ENCODE assay signal across 8 mouse cellular contexts in genomic region chr3:67373872-67374271, GRCm38 (mm10). TPM values are rescaled to one million over a fixed set of nuclear protein-coding genes. Genes with fewer than 3 reads are reported as not detected.
DNase-seq lines count a peak whose midpoint lies in the region; ATAC-seq lines count a peak whose summit lies in the region.

Gene Mlf1 (plus strand): TSS chr3:67374097.

- H3K4me1 ChIP-seq in embryonic facial prominence, embryonic 10.5 days, result peaks cover 4% of the 10 kb centered on the region
- no peaks in the 10 kb centered on the region for H3K4me1 ChIP-seq in intestine, embryonic 16.5 days (ENCODE audit: control insufficient read depth, insufficient read depth, low read length)
- H3K4me1 ChIP-seq in midbrain, embryonic 10.5 days, result peaks cover 10% of the 10 kb centered on the region

- H3K9me3 ChIP-seq in embryonic facial prominence, embryonic 10.5 days, result no peaks in the 10 kb centered on the region
- H3K9me3 ChIP-seq in intestine, embryonic 16.5 days (ENCODE audit: control insufficient read depth, low read length), result no peaks in the 10 kb centered on the region
- no peaks in the 10 kb centered on the region for H3K9me3 ChIP-seq in midbrain, embryonic 10.5 days (replicated peaks)

- peak; percentile 100 for ATAC-seq in intestine, embryonic 16.5 days

- peak; percentile 95 for DNase-seq in adrenal gland, postnatal 10 days
- DNase-seq in embryonic facial prominence, embryonic 10.5 days (ENCODE audit: low spot score), result peak; percentile 94
- peak; percentile 4 for DNase-seq in gonadal fat pad, adult 2 months (ENCODE audit: low read depth)
- DNase-seq in left cerebral cortex, postnatal 25 days (ENCODE audit: low spot score in 2 of 2), result peak; percentile 86 to 96
- peak; percentile 92 for DNase-seq in midbrain, embryonic 10.5 days (ENCODE audit: low spot score)
- DNase-seq in right cerebral cortex, postnatal 36 days (ENCODE audit: low spot score in 2 of 2), result peak; percentile 81 to 88
- peak; percentile 80 to 87 for DNase-seq in urinary bladder, postnatal 4 days (ENCODE audit: low spot score in 2 of 2)

- intact Hi-C loops in left cerebral cortex, postnatal 25 days (cut with DNase I), result no loop called here

- H3K27ac ChIP-seq in embryonic facial prominence, embryonic 10.5 days (replicated peaks), result peak within 1 kb of the TSS; percentile 77
- H3K27ac ChIP-seq in intestine, embryonic 16.5 days (ENCODE audit: low read length), result no peak within 1 kb of the TSS
- peak within 1 kb of the TSS; percentile 84 for H3K27ac ChIP-seq in midbrain, embryonic 10.5 days (replicated peaks)

- H3K4me2 ChIP-seq in intestine, embryonic 16.5 days (ENCODE audit: low read depth, low read length), result peak within 1 kb of the TSS; percentile 91

- peaks cover 29% of the 10 kb centered on the region for H3K27me3 ChIP-seq in embryonic facial prominence, embryonic 10.5 days (replicated peaks; ENCODE audit: low read depth, poor library complexity, severe bottlenecking)
- 0 out of 2 replicates have a peak, but pooled peaks cover 3% of the 10 kb centered on the region for H3K27me3 ChIP-seq in intestine, embryonic 16.5 days (replicated peaks; ENCODE audit: control insufficient read depth, insufficient read depth, low read length)
- H3K27me3 ChIP-seq in midbrain, embryonic 10.5 days (ENCODE audit: low read depth, poor library complexity, severe bottlenecking), result peaks cover 30% of the 10 kb centered on the region

- under 1% methylated on average over 35 of the region's 35 CpGs for WGBS in embryonic facial prominence, embryonic 10.5 days
- WGBS in intestine, embryonic 16.5 days, result under 1% methylated on average over 35 of the region's 35 CpGs
- 0% methylated on average over 35 of the region's 35 CpGs for WGBS in midbrain, embryonic 10.5 days

- no peaks in the 10 kb centered on the region for H3K36me3 ChIP-seq in embryonic facial prominence, embryonic 10.5 days (replicated peaks)
- no peaks in the 10 kb centered on the region for H3K36me3 ChIP-seq in intestine, embryonic 16.5 days (ENCODE audit: control insufficient read depth, insufficient read depth, low read length)
- H3K36me3 ChIP-seq in midbrain, embryonic 10.5 days, result no peaks in the 10 kb centered on the region

- peak within 1 kb of the TSS; percentile 61 for H3K9ac ChIP-seq in intestine, embryonic 16.5 days (ENCODE audit: low read depth, low read length)

- H3K4me3 ChIP-seq in embryonic facial prominence, embryonic 10.5 days, result peak within 1 kb of the TSS; percentile 68
- peak within 1 kb of the TSS; percentile 53 for H3K4me3 ChIP-seq in intestine, embryonic 16.5 days (ENCODE audit: low read length)
- peak within 1 kb of the TSS; percentile 67 for H3K4me3 ChIP-seq in midbrain, embryonic 10.5 days

RNA-seq across cellular contexts. Expression of gene Mlf1, which starts in this region (rescaled TPM):
- 10 to 100 TPM; 13.6 to 55.4 TPM for total RNA-seq in adrenal gland, postnatal 10 days (2021)
- 19.3 and 20.5 TPM in 2 replicates for polyA plus RNA-seq in embryonic facial prominence, embryonic 10.5 days (2016; fragmentation: Nextera tagmentation; extraction: Ambion mirVana)
- polyA plus RNA-seq in gonadal fat pad, adult 2 months (2012; rRNA removed), result 2.7 and 3.7 TPM in 2 replicates
- 5.1 and 6.5 TPM in 2 replicates for polyA plus RNA-seq in intestine, embryonic 16.5 days (2015; fragmentation: Nextera tagmentation; extraction: Ambion mirVana)
- total RNA-seq in left cerebral cortex, postnatal 25 days (2021), result 1 to 10 TPM; 1.2 to 1.9 TPM
- 26.1 and 29.8 TPM in 2 replicates for polyA plus RNA-seq in midbrain, embryonic 10.5 days (2016; fragmentation: Nextera tagmentation; extraction: Ambion mirVana)

Comparison
In these comparisons a context has a peak if more than half of its experiments do, and no peak if none do; other contexts are left out.
1. RNA of gene Mlf1 (total RNA-seq): 13.6 to 55.4 TPM in adrenal gland, postnatal 10 days; 1.2 to 1.9 TPM in left cerebral cortex, postnatal 25 days; every median in the first group is over 4 times any median in the second.
2. DNase-seq: peak in every context shown above with its lines; median percentile 95 in adrenal gland, postnatal 10 days; 94 in embryonic facial prominence, embryonic 10.5 days; 92 in midbrain, embryonic 10.5 days; 91 in left cerebral cortex, postnatal 25 days; 84 in right cerebral cortex, postnatal 36 days; 84 in urinary bladder, postnatal 4 days; 4 in gonadal fat pad, adult 2 months.
3. Peak in every context shown above with its lines, with median percentiles within 50 percentile points of each other: H3K4me3 ChIP-seq.